Mouse (Mus musculus) kidney, adult 8-10 months (tissue): Measurements from ENCODE around the gene Csrnp3.
A peak's percentile ranks its signal among the peaks of the same experiment; 100 is the strongest.

Source experiments
- DNase-seq, 2 experiments: peaks; one replicate each; pipeline ENCODE4 v3.0.0; 2022

The Csrnp3 gene

GRCm38 (mm10) chr2:65953726-65954340 lies 108.3 kb downstream of the Csrnp3 start:
- DNase-seq, result no peak

GRCm38 (mm10) chr2:65955804-65956203 lies 110.2 kb downstream of the Csrnp3 start:
- DNase-seq, result no peak

DNA sequence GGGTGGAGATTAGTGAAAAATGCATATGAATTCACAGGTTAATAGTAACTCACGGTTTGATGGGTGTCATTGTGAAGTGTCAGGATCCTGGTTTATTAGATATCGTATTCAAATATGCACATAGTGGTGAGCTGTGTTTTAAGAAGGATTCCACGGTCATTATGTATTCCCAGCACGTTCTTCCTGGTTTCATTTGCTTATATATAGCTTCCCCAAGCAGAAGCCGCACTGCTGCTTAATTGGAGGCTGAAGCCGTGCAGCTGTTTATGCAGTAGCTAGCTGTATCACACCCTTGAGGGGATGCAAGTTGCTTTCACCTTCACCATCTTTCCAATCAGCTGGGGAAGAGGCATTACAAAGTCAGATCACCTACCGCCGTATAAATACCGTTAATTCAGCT lies 111.2 kb downstream of the Csrnp3 start:
- no peak for DNase-seq

DNA sequence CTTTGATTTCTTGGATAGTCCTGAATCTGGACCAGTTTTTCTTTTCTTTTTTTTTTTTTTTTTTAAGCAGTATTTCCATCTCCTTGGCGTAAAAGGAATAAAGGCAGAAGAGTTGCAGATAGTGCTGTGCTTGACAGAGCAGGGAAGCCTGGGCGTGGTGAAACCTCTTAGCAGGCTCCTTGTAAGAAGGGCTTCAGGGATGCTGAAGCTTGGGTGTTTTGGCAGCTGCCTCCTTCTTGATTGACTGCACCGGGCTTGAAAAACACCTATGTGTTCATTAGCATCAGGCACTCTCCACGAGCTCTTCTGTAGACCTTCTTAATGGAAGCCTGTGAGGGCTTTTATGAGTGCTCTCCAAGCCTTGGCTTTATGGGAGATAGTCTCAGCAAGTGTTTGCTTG lies 117.9 kb downstream of the Csrnp3 start:
- no peak for DNase-seq

GRCm38 (mm10) chr2:65968810-65969209 lies 123.2 kb downstream of the Csrnp3 start:
- no peak for DNase-seq

DNA sequence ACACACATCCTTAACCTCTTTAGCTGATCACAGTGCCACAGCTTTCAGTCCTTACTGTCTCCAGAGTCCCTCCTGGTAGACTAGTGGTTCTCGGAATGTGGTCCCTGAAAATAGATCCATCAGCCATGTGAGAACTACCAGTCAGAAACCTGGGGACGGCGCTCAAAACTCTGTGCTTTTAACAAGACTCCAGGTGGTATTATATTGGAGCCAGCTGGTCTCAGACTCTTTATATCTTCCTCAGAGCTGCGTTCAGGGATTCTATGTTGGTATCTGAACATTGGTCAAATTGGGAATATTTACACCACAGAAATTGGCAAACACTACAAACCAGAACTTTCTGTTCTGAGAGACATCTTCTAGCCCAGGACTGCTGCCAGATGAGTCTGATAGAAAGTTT lies 128.3 kb downstream of the Csrnp3 start:
- DNase-seq, result no peak

DNA sequence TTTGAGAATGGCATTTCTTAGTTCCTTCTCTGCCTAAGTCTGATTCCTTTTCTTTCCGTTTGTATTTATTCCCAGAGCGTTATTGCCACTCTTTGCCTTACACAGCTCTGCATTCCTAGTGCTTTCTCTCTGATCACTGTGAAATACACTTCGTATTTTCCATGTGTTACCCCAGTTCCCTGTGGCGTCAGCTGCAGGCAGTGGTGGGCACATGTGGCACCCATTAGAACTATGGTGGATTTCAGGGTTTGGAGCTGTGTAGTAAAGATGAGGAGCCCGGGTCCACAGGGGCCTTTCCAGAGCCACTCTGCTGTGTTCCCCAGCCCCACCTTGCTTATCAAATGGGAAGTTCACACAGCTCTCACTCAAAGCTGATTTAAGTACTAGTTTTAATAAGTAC lies 129.8 kb downstream of the Csrnp3 start:
- no peak for DNase-seq

GRCm38 (mm10) chr2:65979338-65980053 lies 133.9 kb downstream of the Csrnp3 start:
- no peak for DNase-seq

GRCm38 (mm10) chr2:65981470-65981869 lies 135.9 kb downstream of the Csrnp3 start:
- no peak for DNase-seq

- no peak for DNase-seq
Observed at GRCm38 (mm10) chr2:65981965-65982364, 136.4 kb downstream of the Csrnp3 start.

DNA sequence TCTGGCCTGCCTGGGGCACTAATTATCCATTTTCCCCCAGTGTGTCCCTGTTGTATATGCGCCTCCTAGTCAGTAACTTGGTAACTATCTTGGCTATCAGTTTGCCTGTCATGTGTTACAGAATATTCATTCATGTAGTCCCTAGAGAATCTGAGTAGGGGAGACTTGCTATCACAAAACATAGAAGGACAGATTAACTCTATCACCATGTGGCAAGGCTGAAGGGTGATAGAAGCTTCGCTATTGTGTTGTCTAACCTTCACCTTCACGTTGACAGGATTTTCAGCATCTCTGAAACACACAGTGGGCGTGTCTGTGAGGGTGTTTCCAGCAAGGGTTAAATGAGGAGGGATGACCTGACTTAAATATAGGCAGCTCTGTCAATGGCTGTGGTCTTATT lies 140.1 kb downstream of the Csrnp3 start:
- DNase-seq, result no peak

DNA sequence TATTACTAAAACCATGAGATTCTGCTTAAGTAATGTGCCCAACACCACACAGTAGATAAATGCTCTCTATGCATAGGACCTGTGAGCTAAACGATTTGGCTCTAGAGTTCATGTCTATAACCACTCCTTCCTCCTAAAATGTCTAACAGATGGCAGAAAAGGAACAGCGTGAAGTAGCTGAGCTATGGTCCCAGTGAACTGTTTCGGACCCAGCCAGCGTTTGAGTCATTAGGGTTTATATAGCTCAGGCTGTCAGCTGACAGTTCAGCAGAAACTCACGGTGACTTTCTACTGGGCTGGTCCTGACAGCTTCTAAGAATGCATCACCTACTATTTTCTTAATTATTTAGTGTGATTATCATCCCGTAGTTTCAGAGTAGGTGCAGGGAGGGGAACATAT lies 141.5 kb downstream of the Csrnp3 start:
- no peak for DNase-seq

- peak; percentile 87 to 91 for DNase-seq
Observed at GRCm38 (mm10) chr2:65987588-65987987, 142.0 kb downstream of the Csrnp3 start.

- no peak for DNase-seq
Observed at GRCm38 (mm10) chr2:65988788-65989187, 143.2 kb downstream of the Csrnp3 start.

- no peak for DNase-seq
Observed at GRCm38 (mm10) chr2:65990108-65990507, 144.5 kb downstream of the Csrnp3 start.

DNA sequence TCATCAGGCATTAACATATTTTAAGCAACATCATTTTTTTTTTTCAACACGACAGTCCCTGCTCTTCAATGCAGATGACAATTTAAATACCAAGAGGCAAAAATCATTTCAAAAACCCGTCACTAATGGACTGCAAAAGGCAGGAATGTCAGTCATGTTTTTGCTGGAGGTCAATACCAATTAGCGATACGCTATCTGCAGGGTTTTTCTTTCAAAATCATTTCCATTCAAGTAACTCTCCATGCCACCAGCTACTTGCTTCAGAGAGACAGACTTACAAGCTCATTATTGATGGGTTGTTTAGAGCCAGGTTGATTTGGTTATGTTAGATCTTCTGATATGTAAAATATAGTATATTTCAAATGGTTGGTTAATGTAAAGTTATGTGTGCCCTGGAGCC lies 145.2 kb downstream of the Csrnp3 start:
- no peak for DNase-seq

DNA sequence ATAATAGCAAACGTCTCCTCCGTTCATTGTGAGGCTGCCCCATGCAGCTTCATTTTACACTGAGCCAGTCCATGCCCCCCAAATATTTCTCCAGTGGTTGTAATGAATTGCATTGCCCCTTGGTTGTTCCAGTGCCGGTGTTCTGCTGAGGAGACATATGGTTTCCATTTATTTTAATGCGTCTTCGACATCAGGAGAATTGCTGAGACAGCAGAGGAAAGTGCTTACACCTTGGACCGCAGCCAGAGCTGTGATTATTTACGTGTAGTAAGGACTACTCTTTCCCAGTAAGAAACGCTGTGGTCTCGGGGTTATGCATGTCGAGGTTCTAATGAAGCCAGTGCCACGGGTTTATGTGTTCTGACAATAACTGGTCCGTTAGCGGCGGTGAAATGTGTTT lies 147.8 kb downstream of the Csrnp3 start:
- DNase-seq, result peak in 1 of 2 experiments; percentile 28

- DNase-seq, result peak; percentile 40 to 42
Observed at GRCm38 (mm10) chr2:65994886-65995468, 149.4 kb downstream of the Csrnp3 start.

- no peak for DNase-seq
Observed at GRCm38 (mm10) chr2:65998747-65999146, 153.2 kb downstream of the Csrnp3 start.

DNA sequence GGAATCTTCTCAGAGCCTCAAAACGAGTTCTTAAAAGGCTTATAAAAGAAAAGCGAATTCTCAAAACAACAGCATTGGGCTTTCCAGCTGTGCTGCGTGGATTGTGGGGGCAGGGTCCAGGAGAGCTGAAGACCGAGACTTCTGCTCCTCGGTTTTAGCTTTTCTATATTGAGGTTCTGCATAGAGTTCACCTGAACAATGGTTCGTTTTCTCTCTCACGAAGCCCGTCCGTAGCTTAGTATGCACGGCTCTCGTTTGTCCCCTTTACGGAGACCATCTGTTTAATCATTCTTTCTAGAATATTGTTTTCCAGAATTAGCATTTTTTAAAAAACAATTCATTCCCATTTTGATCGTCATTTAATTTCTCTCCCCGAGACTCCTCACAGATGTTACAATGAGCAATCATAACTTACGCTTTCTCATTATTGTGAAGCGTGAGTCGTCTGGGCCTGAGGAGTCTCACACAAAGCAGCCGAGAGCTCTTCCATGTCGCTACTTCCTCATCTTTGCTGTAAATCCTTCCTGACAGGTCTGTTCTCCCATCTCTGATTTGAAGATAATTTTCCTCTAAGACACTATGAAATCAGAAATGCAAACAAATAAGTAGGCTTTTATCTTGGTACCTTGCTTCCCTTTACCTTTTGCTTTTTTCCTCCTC lies 163.6 kb downstream of the Csrnp3 start:
- no peak for DNase-seq

DNA sequence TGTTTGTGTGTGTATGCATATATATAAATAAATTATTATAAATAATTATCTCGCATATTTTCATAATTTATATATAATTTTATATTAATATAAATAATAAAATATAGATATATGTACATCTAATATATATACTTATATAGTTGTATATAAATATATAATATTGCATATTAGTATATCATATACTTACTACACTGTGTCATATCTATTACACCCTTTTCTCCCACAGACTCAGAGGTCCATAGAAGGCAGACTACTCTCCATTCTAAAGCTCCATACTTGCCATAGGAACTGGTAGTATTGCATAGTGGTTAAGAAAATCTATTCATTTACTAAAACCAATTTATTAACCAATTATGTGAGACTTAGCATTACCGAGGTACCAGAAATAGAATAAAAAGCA lies 164.1 kb downstream of the Csrnp3 start:
- DNase-seq, result no peak

DNA sequence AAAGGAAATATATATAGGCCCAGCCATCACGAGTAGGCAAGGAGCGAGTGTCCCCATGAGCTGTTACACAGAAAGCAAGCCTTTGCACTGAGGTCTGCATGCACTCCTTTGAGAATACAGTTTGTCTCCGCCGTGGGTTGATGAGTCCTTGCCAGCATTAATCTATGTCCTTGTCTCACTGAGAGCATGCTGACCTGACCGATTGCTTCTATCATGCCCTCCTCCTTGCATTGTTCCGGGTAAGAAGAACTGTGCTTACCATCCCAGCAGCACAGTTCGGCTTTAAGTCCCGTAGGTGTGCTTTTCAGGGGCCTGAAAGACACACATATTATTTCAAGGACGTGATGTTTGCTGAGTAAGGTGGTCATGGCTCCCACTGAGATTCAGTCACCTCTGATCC lies 173.1 kb downstream of the Csrnp3 start:
- DNase-seq, result no peak

DNA sequence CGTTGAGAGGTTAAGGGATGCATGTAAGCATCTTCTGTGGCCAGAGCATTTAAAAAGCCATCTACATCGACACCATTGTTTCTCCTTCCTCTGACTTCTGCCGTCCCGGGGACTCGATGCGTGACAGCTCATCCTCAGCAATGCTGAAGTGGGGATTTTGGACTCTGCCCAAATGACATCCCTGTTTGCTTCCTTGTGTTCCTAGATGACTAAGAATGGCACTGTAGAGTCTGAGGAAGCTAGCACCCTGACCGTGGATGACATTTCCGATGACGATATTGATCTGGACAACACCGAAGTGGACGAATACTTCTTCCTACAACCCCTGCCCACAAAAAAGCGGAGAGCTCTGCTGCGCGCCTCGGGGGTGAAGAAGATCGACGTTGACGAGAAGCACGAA lies 173.7 kb downstream of the Csrnp3 start:
- DNase-seq, result no peak

DNA sequence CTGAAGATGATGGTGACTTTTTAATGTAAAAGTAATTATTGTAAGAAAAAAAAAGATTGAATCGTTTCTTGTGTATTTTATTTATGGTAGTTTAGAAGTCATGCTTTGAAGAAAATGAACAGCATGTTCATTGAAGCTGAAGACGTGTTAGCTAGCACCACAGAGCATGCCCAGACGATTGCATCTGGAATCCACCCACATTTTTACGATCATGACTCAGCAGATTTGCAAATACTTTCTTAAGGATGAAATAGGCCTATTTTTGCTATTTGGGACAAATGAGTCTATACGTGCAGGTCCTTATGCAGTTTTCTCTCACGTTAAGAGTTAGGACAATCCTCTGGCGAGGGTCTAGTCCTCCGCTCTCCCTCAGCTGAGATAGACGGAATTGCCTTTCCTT lies 177.9 kb downstream of the Csrnp3 start:
- no peak for DNase-seq
